In genomic region chr6:84864625-84865024, GRCm38 (mm10) we compare ENCODE assay signal across 19 mouse cellular contexts.
"Had no signal": no experiment of that assay in that cellular context is flagged by ENCODE, and none has a peak within 500 bp of the region (broad histone marks: within the 10 kb centered on the region; RNA-seq: fewer than 3 reads in every experiment).

No protein-coding gene starts in this region.

- ATAC-seq: midbrain, embryonic 16.5 days had no signal

- H3K9ac ChIP-seq: lung, embryonic 15.5 days; midbrain, embryonic 12.5 days; neural tube, embryonic 13.5 days; neural tube, embryonic 15.5 days had no signal

- H3K27ac ChIP-seq: lung, embryonic 15.5 days; midbrain, embryonic 10.5 days; midbrain, embryonic 12.5 days; neural tube, embryonic 13.5 days; neural tube, embryonic 15.5 days had no signal

- H3K36me3 ChIP-seq: lung, embryonic 15.5 days; midbrain, embryonic 10.5 days; midbrain, embryonic 12.5 days; neural tube, embryonic 13.5 days; neural tube, embryonic 15.5 days had no signal

- H3K9me3 ChIP-seq: lung, embryonic 15.5 days; midbrain, embryonic 10.5 days; midbrain, embryonic 12.5 days; neural tube, embryonic 13.5 days; neural tube, embryonic 15.5 days had no signal

- H3K4me2 ChIP-seq: lung, embryonic 15.5 days; midbrain, embryonic 12.5 days; neural tube, embryonic 13.5 days; neural tube, embryonic 15.5 days had no signal

- H3K27me3 ChIP-seq: lung, embryonic 15.5 days; midbrain, embryonic 12.5 days; neural tube, embryonic 13.5 days; neural tube, embryonic 15.5 days had no signal

- DNase-seq: lung, adult 2 months; lung, postnatal 10 days; lung, postnatal 4 days; midbrain, embryonic 14.5 days; retina, postnatal 1 day; right cerebral cortex, adult 18-20 months; right cerebral cortex, postnatal 25 days; right cerebral cortex, postnatal 4 days; spleen, adult 18-20 months; thymus, adult 18-20 months; thymus, postnatal 14 days; thymus, postnatal 36 days had no signal

- H3K4me3 ChIP-seq: lung, embryonic 15.5 days; midbrain, embryonic 10.5 days; midbrain, embryonic 12.5 days; myocyte; neural tube, embryonic 13.5 days; neural tube, embryonic 15.5 days had no signal
